8 mouse cellular contexts compared by ENCODE assay signal in the genomic region with DNA sequence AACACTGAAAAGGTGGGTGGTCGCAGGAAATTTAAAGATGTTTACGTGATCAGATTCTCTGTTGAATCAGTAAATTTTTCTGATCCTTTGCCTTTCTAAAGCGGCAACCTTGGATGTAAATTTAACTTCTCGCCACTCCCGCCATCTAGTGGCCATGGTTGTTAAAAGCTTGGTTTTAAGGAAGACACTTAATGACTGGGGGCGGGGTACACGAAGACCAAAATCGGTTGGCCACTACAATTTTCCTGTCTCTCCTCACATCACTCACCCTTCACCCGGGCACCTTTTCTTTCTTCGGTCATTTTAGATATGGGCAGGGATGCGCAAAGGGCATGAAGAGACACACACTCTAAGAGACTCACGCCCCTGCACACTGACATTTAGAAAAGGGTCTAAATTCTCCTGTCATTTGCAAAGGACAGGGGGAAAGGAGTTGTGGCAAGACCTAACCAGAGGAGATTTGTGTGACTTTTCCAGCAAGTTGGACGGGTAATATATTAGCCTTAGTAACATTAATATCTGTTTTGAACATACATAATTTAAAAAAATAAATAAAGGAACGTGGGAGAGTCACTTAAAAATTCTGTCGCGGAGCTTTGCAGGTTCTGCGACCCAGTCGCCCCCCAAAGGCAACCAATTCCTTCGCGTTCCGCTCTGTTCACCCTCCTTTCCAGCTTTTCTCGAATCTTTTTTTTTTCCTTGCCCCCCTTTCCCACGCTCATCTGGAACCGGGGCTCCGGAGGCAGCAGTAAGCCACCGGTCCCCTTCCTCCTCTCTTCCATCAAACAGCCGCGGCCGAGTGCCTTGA. TPM values are rescaled to one million over a fixed set of nuclear protein-coding genes. Genes with fewer than 3 reads are reported as not detected.
DNase-seq lines count a peak whose midpoint lies in the region; ATAC-seq lines count a peak whose summit lies in the region.

No protein-coding gene starts in this region.

- H3K36me3 ChIP-seq in lung, embryonic 15.5 days: no peaks in the 10 kb centered on the region
- no peaks in the 10 kb centered on the region for H3K36me3 ChIP-seq in limb, embryonic 10.5 days

- no peak overlapping the region for H3K9ac ChIP-seq in lung, embryonic 15.5 days

- H3K27me3 ChIP-seq in lung, embryonic 15.5 days: peaks cover 32% of the 10 kb centered on the region
- H3K27me3 ChIP-seq in limb, embryonic 10.5 days (ENCODE audit: low read depth, poor library complexity, severe bottlenecking): peaks cover 35% of the 10 kb centered on the region

- no peaks in the 10 kb centered on the region for H3K9me3 ChIP-seq in lung, embryonic 15.5 days
- H3K9me3 ChIP-seq in limb, embryonic 10.5 days (replicated peaks): no peaks in the 10 kb centered on the region

- peak overlapping the region; percentile 99 for H3K4me2 ChIP-seq in lung, embryonic 15.5 days

- H3K27ac ChIP-seq in lung, embryonic 15.5 days: no peak overlapping the region
- H3K27ac ChIP-seq in limb, embryonic 10.5 days: peak overlapping the region; percentile 84

- WGBS in lung, embryonic 15.5 days: under 1% methylated on average over 29 of the region's 29 CpGs
- 2% methylated on average over 29 of the region's 29 CpGs for WGBS in limb, embryonic 10.5 days

- peak overlapping the region; percentile 57 for H3K4me3 ChIP-seq in lung, embryonic 15.5 days
- H3K4me3 ChIP-seq in limb, embryonic 10.5 days: peak overlapping the region; percentile 82

- H3K4me1 ChIP-seq in lung, embryonic 15.5 days: peaks cover 13% of the 10 kb centered on the region; the same call in 1 of the 2 replicates
- peaks cover 15% of the 10 kb centered on the region; the same call in 1 of the 2 replicates for H3K4me1 ChIP-seq in limb, embryonic 10.5 days

- no peak for DNase-seq in lung, adult 18-20 months
- DNase-seq in cerebellum, postnatal 25 days: peak; percentile 82 to 92
- peak; percentile 59 to 72 for DNase-seq in frontal cortex, postnatal 25 days (ENCODE audit: low spot score in 2 of 2)
- peak; percentile 32 for DNase-seq in kidney, adult 18-20 months
- peak; percentile 64 for DNase-seq in limb, embryonic 10.5 days (ENCODE audit: low spot score)
- DNase-seq in neural tube, embryonic 10.5 days (ENCODE audit: extremely low spot score, low spot score): peak; percentile 69
- no peak for DNase-seq in natural killer cell, adult 2 months (ENCODE audit: low spot score in 2 of 2)

- ATAC-seq in lung, embryonic 15.5 days (ENCODE audit: borderline replicate concordance, extremely low read depth, low FRiP score, low TSS enrichment): no peak

RNA-seq across cellular contexts. Expression of a gene that starts 1.2 kb away (rescaled TPM):
- 0.15 and 0.17 TPM in 2 replicates for polyA plus RNA-seq in lung, embryonic 15.5 days (2015; fragmentation: Nextera tagmentation; extraction: Ambion mirVana)
- polyA plus RNA-seq in limb, embryonic 10.5 days (2016; fragmentation: Nextera tagmentation; extraction: Ambion mirVana): 0.34 and 0.90 TPM in 2 replicates

Comparison
In these comparisons a context has a peak if more than half of its experiments do, and no peak if none do; other contexts are left out.
1. DNase-seq: peak in cerebellum, postnatal 25 days (2 of 2), frontal cortex, postnatal 25 days (2 of 2), kidney, adult 18-20 months (single experiment), limb, embryonic 10.5 days (single experiment) and neural tube, embryonic 10.5 days (single experiment); none in lung, adult 18-20 months (0 of 2) and natural killer cell, adult 2 months (0 of 2).